Mouse (Mus musculus) intestine, postnatal 0 days (tissue): ENCODE results near the gene Jdp2. TPM values are rescaled to one million over a fixed set of nuclear protein-coding genes. Genes with fewer than 3 reads are reported as not detected.
A peak's percentile ranks its signal among the peaks of the same experiment; 100 is the strongest.

Experiments
- ATAC-seq: fragments of 200-750 bp; cut with Nextera tagmentation; 2 replicates; pipeline ENCODE4 v1.8.0; 2017; ENCODE audit warnings: mild to moderate bottlenecking, moderate TSS enrichment, moderate library complexity
- H3K27ac ChIP-seq: fragments of 300-500 bp; sonication (generic); 2 replicates; pipeline ENCODE4 v1.5.1; 2014; ENCODE audit warnings: mild to moderate bottlenecking, low read depth, low read length, moderate library complexity
- H3K27me3 ChIP-seq: fragments of 300-500 bp; sonication (generic); replicated peaks from 2 replicates; pipeline ENCODE4 v1.6.1; 2014; ENCODE audit warnings: low read length, mixed read lengths; ENCODE audit not compliant: control insufficient read depth, insufficient read depth
- H3K36me3 ChIP-seq: fragments of 300-500 bp; sonication (generic); 2 replicates; pipeline ENCODE4 v1.6.1; 2014; ENCODE audit warnings: mild to moderate bottlenecking, moderate library complexity; ENCODE audit not compliant: control insufficient read depth, insufficient read depth
- H3K4me1 ChIP-seq: fragments of 300-500 bp; sonication (generic); replicated peaks from 2 replicates; pipeline ENCODE4 v1.6.1; 2014; ENCODE audit warnings: antibody characterized with exemption, low read length, mixed read lengths; ENCODE audit not compliant: control insufficient read depth, insufficient read depth
- H3K4me2 ChIP-seq: fragments of 300-500 bp; sonication (generic); replicated peaks from 2 replicates; pipeline ENCODE4 v1.6.1; 2014; ENCODE audit warnings: low read depth, mild to moderate bottlenecking, moderate library complexity
- H3K4me3 ChIP-seq: fragments of 300-500 bp; sonication (generic); 2 replicates; pipeline ENCODE4 v1.5.1; 2014; ENCODE audit warnings: low read depth, low read length
- H3K9ac ChIP-seq: fragments of 300-500 bp; sonication (generic); 2 replicates; pipeline ENCODE4 v1.6.1; 2014; ENCODE audit warnings: mild to moderate bottlenecking, low read depth, low read length
- H3K9me3 ChIP-seq: fragments of 300-500 bp; sonication (generic); 2 replicates; pipeline ENCODE4 v1.6.1; 2016; ENCODE audit warnings: mixed run types; ENCODE audit not compliant: control insufficient read depth
- CTCF ChIP-seq: sonication (generic); IDR thresholded peaks from 2 replicates; pipeline ENCODE4 v1.5.1; 2016; ENCODE audit warnings: low read depth, mild to moderate bottlenecking, control low read depth, antibody characterized with exemption, moderate library complexity
- WGBS: fragments of 180-500 bp; shearing (Covaris S2); extraction: QIAGEN DNeasy Blood & Tissue Kit; methylation state at CpG from one replicate; pipeline ENCODE4 v1.1.7; 2014; 5-methylcytosine and 5-hydroxymethylcytosine counted together
- polyA plus RNA-seq: library from polyadenylated mRNA; unstranded; fragments of >200 nt; fragmentation: Nextera tagmentation; extraction: Ambion mirVana; gene quantifications from 2 replicates; pipeline ENCODE4 v1.2.1, GENCODE M21; 2015

The Jdp2 gene
- polyA plus RNA-seq, 1 experiment from 2014 or later: 0.44 TPM

GRCm38 (mm10) chr12:85598053-85598452, 774 bp upstream of the Jdp2 start:
- no peak for TF ChIP-seq CTCF
- Histone ChIP-seq H3K4me2 (peak overlapping the region; percentile 92), H3K36me3 (no peaks in the 10 kb centered on the region), H3K4me1 (no peaks in the 10 kb centered on the region; the same call in 1 of the 2 replicates), H3K27me3 (peaks cover 6% of the 10 kb centered on the region; the same call in 1 of the 2 replicates), H3K9me3 (no peaks in the 10 kb centered on the region), H3K27ac (peak overlapping the region; percentile 88; the same call in 1 of the 2 replicates), H3K4me3 (peak overlapping the region; percentile 82), H3K9ac (no peak overlapping the region)
- whole genome bisulfite sequencing: 26% methylated on average over 11 of the region's 11 CpGs
- ATAC-seq: 0 out of 2 replicates have a peak, but pooled peaks have one; percentile 7

DNA sequence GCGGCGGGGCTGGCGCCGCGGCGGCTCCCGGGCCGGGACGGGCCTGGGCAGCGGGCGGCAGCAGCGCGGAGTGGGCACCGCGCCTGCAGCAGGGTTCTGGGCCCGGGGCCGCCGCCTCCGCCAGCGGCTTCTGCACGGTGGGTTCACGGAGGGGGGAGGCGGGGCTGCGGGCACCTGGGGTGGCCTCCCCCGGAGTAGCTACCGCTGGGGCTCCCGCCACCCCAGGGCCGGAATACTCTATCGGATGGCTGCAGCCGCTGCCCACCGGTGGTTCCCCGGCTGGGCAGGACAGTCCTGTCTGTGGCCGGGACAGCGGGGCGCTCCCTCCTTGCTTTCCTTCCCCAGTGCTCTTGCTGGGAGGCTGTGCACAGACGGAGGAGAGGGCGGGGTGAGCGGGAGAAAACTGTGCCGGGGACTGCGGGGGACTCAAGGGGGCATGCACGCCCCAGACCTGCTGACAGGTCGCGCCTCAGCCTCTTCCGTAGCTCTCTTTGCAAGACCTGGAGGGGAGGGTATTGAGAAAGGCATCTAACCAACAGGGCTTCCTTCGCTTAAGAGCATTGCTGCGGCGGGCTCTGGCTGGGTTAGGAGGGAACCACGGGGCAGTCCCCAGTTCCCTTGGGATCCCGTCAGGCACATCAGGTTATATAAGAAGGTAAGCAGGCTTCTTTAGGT, 788 bp downstream of the Jdp2 start:
- TF ChIP-seq CTCF: no peak
- H3K9me3 ChIP-seq: no peaks in the 10 kb centered on the region
- 2% methylated on average over 49 of the region's 49 CpGs for WGBS
- no peaks in the 10 kb centered on the region; the same call in 1 of the 2 replicates for H3K4me1 ChIP-seq
- ATAC-seq: peak; percentile 33; the same call in 1 of the 2 replicates
- H3K27me3 ChIP-seq: peaks cover 6% of the 10 kb centered on the region; the same call in 1 of the 2 replicates
- peak overlapping the region; percentile 87 for H3K9ac ChIP-seq
- H3K4me2 ChIP-seq: peak overlapping the region; percentile 92
- peak overlapping the region; percentile 88 for H3K27ac ChIP-seq
- H3K36me3 ChIP-seq: no peaks in the 10 kb centered on the region
- peak overlapping the region; percentile 82 for H3K4me3 ChIP-seq

DNA sequence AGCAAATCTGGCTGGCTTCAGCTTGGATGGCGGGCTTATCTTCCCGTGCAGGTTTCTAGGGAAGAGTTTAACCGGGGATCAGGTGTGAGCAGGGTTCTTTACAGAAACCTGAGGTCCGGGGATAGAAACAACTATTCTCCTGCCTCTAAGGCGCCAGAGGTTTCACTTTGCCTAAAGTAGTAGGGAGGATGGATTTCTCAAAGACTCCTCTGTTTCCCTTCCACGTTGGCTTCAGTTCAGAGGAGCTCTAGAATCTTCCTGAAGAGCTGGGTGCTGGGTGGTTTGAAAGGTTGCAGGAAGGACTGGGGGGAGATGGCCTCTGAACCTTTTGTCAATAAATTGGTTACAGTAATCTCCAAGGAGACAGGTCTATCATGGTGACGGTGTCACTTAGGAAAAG, 1.8 kb downstream of the Jdp2 start:
- ATAC-seq: no peak
- WGBS: 46% methylated on average over 7 of the region's 7 CpGs
- H3K4me3 ChIP-seq: peak overlapping the region; percentile 82
- no peak for TF ChIP-seq CTCF
- H3K27me3 ChIP-seq: peaks cover 6% of the 10 kb centered on the region; the same call in 1 of the 2 replicates
- no peaks in the 10 kb centered on the region; the same call in 1 of the 2 replicates for H3K4me1 ChIP-seq
- H3K36me3 ChIP-seq: 0 out of 2 replicates have a peak, but pooled peaks cover 1% of the 10 kb centered on the region
- no peaks in the 10 kb centered on the region for H3K9me3 ChIP-seq
- no peak overlapping the region for H3K9ac ChIP-seq
- peak overlapping the region; percentile 92 for H3K4me2 ChIP-seq
- H3K27ac ChIP-seq: no peak overlapping the region

GRCm38 (mm10) chr12:85601531-85601930, 2.7 kb downstream of the Jdp2 start:
- Histone ChIP-seq H3K4me1 (no peaks in the 10 kb centered on the region; the same call in 1 of the 2 replicates), H3K9ac (no peak overlapping the region), H3K9me3 (no peaks in the 10 kb centered on the region), H3K27me3 (peaks cover 6% of the 10 kb centered on the region; the same call in 1 of the 2 replicates), H3K27ac (no peak overlapping the region), H3K4me3 (no peak overlapping the region), H3K4me2 (peak overlapping the region; percentile 92; the same call in 1 of the 2 replicates), H3K36me3 (0 out of 2 replicates have a peak, but pooled peaks cover 2% of the 10 kb centered on the region)
- no peak for ATAC-seq
- TF ChIP-seq CTCF: no peak
- WGBS: 90% methylated on average over 6 of the region's 6 CpGs

DNA sequence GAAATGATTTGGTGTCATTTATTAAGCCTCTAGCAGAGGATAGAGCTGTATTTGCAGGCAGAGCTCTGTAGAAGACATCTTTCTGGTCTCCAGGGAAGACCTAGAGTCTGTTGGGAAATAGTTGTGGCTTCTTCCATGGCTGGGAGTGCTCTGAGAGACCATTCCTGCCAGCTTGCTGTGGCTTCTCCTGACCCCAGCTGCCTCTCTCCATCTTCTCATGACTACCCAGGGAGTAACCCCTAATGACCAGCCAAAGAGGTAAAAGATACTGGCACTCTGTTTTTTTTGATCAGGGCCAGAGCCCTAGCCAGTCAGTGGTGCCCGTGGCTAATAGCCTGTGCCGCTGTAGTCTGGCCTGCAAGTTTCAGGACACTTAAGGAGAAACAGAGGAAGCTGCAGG, 3.3 kb downstream of the Jdp2 start:
- Histone ChIP-seq H3K36me3 (0 out of 2 replicates have a peak, but pooled peaks cover 2% of the 10 kb centered on the region), H3K4me3 (no peak overlapping the region), H3K4me1 (no peaks in the 10 kb centered on the region; the same call in 1 of the 2 replicates), H3K4me2 (0 out of 2 replicates have a peak overlapping the region, but pooled peaks have one; percentile 18), H3K27me3 (peaks cover 6% of the 10 kb centered on the region; the same call in 1 of the 2 replicates), H3K9ac (no peak overlapping the region), H3K27ac (no peak overlapping the region), H3K9me3 (no peaks in the 10 kb centered on the region)
- ATAC-seq: no peak
- WGBS: 77% methylated on average over 2 of the region's 2 CpGs
- TF ChIP-seq CTCF: no peak

DNA sequence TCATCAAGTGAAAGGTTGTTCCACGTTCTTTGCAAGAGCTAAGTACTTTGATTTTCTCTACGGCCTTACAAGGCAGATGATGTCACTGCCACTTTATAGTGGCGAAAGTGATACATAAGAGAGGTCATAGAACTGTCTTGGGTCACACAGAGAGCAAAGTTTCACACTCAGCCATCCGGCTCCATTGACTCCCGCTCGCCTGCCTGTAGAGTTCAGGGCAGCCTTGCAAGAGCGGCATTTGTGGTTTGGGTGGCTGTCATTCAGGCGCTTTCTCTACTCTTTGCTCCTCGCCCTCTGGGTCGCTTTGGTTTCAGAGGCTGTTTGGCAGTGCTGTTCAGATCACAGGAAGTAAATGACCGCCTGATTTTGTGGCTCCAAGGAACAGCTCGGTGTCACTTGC, 4.0 kb downstream of the Jdp2 start:
- no peak overlapping the region for H3K4me3 ChIP-seq
- H3K9ac ChIP-seq: no peak overlapping the region
- 0 out of 2 replicates have a peak, but pooled peaks cover 3% of the 10 kb centered on the region for H3K36me3 ChIP-seq
- TF ChIP-seq CTCF: no peak
- 74% methylated on average over 12 of the region's 12 CpGs for WGBS
- H3K4me1 ChIP-seq: no peaks in the 10 kb centered on the region; the same call in 1 of the 2 replicates
- no peak overlapping the region for H3K4me2 ChIP-seq
- H3K27ac ChIP-seq: no peak overlapping the region
- H3K9me3 ChIP-seq: no peaks in the 10 kb centered on the region
- peaks cover 6% of the 10 kb centered on the region; the same call in 1 of the 2 replicates for H3K27me3 ChIP-seq
- no peak for ATAC-seq
